8 mouse cellular contexts compared by ENCODE assay signal in genomic region chr1:192790442-192790841, GRCm38 (mm10). TPM values are rescaled to one million over a fixed set of nuclear protein-coding genes. Genes with fewer than 3 reads are reported as not detected.
A peak's percentile ranks its signal among the peaks of the same experiment; 100 is the strongest.
DNase-seq lines count a peak whose midpoint lies in the region; ATAC-seq and TF ChIP-seq lines count a peak whose summit lies in the region.

No protein-coding gene starts in this region.

- H3K27me3 ChIP-seq in limb, embryonic 14.5 days (ENCODE audit: control insufficient read depth, insufficient read depth, low read length) = no peaks in the 10 kb centered on the region

- no peaks in the 10 kb centered on the region for H3K9me3 ChIP-seq in limb, embryonic 14.5 days (ENCODE audit: control insufficient read depth, low read length)

- intact Hi-C loops in left cerebral cortex, postnatal 36 days (cut with DNase I) = no loop called here

- DNase-seq in gastrocnemius, postnatal 10 days = peak; percentile 38
- DNase-seq in gastrocnemius, postnatal 4 days (ENCODE audit: low spot score in 2 of 2) = no peak
- DNase-seq in 3T3-L1 (ENCODE audit: low read depth, low spot score) (peak; percentile 44), ZHBTc4 (ENCODE audit: low read depth, low spot score) (peak; percentile 67)
- no peak for DNase-seq in limb, embryonic 14.5 days (ENCODE audit: low spot score)
- DNase-seq in ovary, adult 18-20 months (ENCODE audit: low spot score) = no peak
- DNase-seq in left cerebral cortex, postnatal 36 days (ENCODE audit: low spot score in 2 of 2) = no peak

- peak overlapping the region; percentile 81 for H3K27ac ChIP-seq in limb, embryonic 14.5 days (replicated peaks; ENCODE audit: low read depth, low read length)

- TF ChIP-seq POLR2A in limb, embryonic 14.5 days (IDR thresholded peaks at IDR 0.05; ENCODE audit: borderline replicate concordance, extremely low read depth, insufficient read depth, insufficient read length) = no peak

- 80% methylated on average over 4 of the region's 4 CpGs for WGBS in limb, embryonic 14.5 days

- H3K36me3 ChIP-seq in limb, embryonic 14.5 days (ENCODE audit: control insufficient read depth, insufficient read depth, low read length) = no peaks in the 10 kb centered on the region

- ATAC-seq in limb, embryonic 14.5 days (ENCODE audit: low FRiP score, low read depth) = no peak
- no peak for ATAC-seq in frontal cortex, adult (ENCODE audit: low TSS enrichment)

- no peak overlapping the region for H3K4me3 ChIP-seq in limb, embryonic 14.5 days (replicated peaks; ENCODE audit: low read length)

- H3K4me1 ChIP-seq in limb, embryonic 14.5 days (ENCODE audit: control insufficient read depth, insufficient read depth, low read length) = peaks cover 84% of the 10 kb centered on the region

- H3K9ac ChIP-seq in limb, embryonic 14.5 days (ENCODE audit: low read depth, low read length, severe bottlenecking) = no peak overlapping the region

- no peak overlapping the region for H3K4me2 ChIP-seq in limb, embryonic 14.5 days (replicated peaks; ENCODE audit: low read depth, low read length, severe bottlenecking)

RNA-seq across cellular contexts. Expression of gene Hhat, which starts 19.4 kb away (rescaled TPM):
- total RNA-seq in gastrocnemius, postnatal 10 days (2021) = 1 to 10 TPM; 1.7 to 4.5 TPM
- total RNA-seq in gastrocnemius, postnatal 4 days (2021) = 1 to 10 TPM; 6.2 to 8.1 TPM
- 10.0 and 15.5 TPM in 2 replicates for polyA plus RNA-seq in limb, embryonic 14.5 days (2012; rRNA removed)
- polyA plus RNA-seq in limb, embryonic 14.5 days (2014; fragmentation: Nextera tagmentation; extraction: Ambion mirVana) = 12.6 and 14.7 TPM in 2 replicates
- 1 to 10 TPM; 1.2 to 2.3 TPM for total RNA-seq in left cerebral cortex, postnatal 36 days (2021)

Comparison
In these comparisons a context has a peak if more than half of its experiments do, and no peak if none do; other contexts are left out.
1. DNase-seq: peak in gastrocnemius, postnatal 10 days (single experiment), 3T3-L1 (single experiment) and ZHBTc4 (single experiment); none in gastrocnemius, postnatal 4 days (0 of 2), limb, embryonic 14.5 days (single experiment), ovary, adult 18-20 months (single experiment) and left cerebral cortex, postnatal 36 days (0 of 2).